Mouse (Mus musculus) retina, embryonic 14.5 days (tissue): ENCODE measurements around the gene Faap24.

ENCODE experiments used
- DNase-seq: peaks from one replicate; pipeline ENCODE4 v3.0.0-alpha.2; 2015; ENCODE audit warnings: low spot score

Gene Faap24

GRCm38 (mm10) chr7:35365161-35365910 is 31.3 kb downstream of the Faap24 start:
- DNase-seq, result no peak

GRCm38 (mm10) chr7:35362868-35363267 is 33.8 kb downstream of the Faap24 start:
- DNase-seq, result no peak

- DNase-seq, result no peak
Measured at GRCm38 (mm10) chr7:35362253-35362652, 34.4 kb downstream of the Faap24 start.

- no peak for DNase-seq
Measured at GRCm38 (mm10) chr7:35357621-35358020, 39.0 kb downstream of the Faap24 start.

GRCm38 (mm10) chr7:35355303-35355872 is 41.2 kb downstream of the Faap24 start:
- DNase-seq, result no peak

- no peak for DNase-seq
Measured at GRCm38 (mm10) chr7:35353306-35353705, 43.3 kb downstream of the Faap24 start.

GRCm38 (mm10) chr7:35351155-35351554 is 45.5 kb downstream of the Faap24 start:
- DNase-seq, result no peak

- DNase-seq, result no peak
Measured at GRCm38 (mm10) chr7:35349886-35350684, 46.6 kb downstream of the Faap24 start.

GRCm38 (mm10) chr7:35349022-35349421 is 47.6 kb downstream of the Faap24 start:
- no peak for DNase-seq

GRCm38 (mm10) chr7:35347918-35348700 is 48.5 kb downstream of the Faap24 start:
- DNase-seq, result no peak

- DNase-seq, result no peak
Measured at GRCm38 (mm10) chr7:35344785-35345330, 51.8 kb downstream of the Faap24 start.

GRCm38 (mm10) chr7:35342498-35342897 is 54.1 kb downstream of the Faap24 start:
- DNase-seq, result no peak
